Mouse (Mus musculus): Measurements from ENCODE around the gene Epb41l1. TPM values are rescaled to one million over a fixed set of nuclear protein-coding genes. Genes with fewer than 3 reads are reported as not detected.

Epb41l1 gene
- polyA plus RNA-seq, 1 experiment = 11.8 TPM

DNA sequence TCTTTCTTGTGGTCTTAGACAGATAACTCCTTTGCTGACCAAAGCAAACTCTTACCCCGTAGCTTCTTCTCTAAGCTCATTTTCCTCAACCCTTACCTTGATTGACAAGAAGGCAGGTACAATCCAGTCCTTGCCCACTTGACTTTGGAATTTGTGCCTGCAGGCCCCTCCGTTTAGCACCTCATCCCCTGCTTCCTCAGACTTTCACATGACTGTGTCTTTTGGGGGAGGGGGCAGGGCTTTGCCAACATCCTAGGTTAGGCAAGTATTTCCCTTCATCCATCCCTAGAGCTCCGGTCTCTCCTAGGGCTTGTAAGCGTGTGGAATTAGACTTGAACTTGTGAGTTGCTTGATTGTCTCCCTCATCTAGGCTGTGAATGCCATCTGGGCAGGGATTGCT lies 3.0 kb downstream of the Epb41l1 start:
- WGBS = 89% methylated on average over 4 of the region's 4 CpGs
- Histone ChIP-seq H3K4me3 (ENCODE audit: low read depth, low read length) (no peak overlapping the region), H3K27ac (ENCODE audit: insufficient read depth, low read depth, low read length) (no peak overlapping the region), H3K27me3 (ENCODE audit: control insufficient read depth, insufficient read depth, low read length) (0 out of 2 replicates have a peak, but pooled peaks cover 2% of the 10 kb centered on the region), H3K36me3 (ENCODE audit: control insufficient read depth, insufficient read depth, low read length) (no peaks in the 10 kb centered on the region), H3K4me1 (ENCODE audit: control insufficient read depth, insufficient read depth, insufficient read length, low read length) (peaks cover 7% of the 10 kb centered on the region)
- no peak for TF ChIP-seq POLR2A (IDR thresholded peaks at IDR 0.05; ENCODE audit: low read depth, low read length)
- TF ChIP-seq CTCF (IDR thresholded peaks at IDR 0.05; ENCODE audit: extremely low read depth, insufficient read length, insufficient replicate concordance, low read depth, low read length) = no peak

DNA sequence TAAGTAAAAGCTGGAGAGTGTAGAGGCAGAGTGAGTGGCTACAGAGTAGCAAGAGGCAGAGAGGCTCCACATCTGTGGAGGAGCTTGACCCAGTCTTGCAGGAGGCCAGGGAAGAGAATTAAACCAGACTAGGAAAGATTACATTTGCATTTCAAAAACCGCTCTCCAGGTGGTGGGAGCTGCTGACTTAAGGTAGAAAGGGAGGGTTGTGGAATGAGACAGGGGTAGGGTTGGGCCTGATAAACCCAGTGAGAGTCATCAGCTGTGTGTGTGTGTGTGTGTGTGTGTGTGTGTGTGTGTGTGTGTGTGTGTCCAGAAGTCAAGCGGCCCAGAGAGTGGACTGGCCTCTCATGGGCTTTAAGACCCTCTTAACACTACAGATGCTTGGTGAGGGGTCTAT lies 4.9 kb downstream of the Epb41l1 start:
- Histone ChIP-seq H3K27ac (ENCODE audit: insufficient read depth, low read depth, low read length) (no peak overlapping the region), H3K4me3 (ENCODE audit: low read depth, low read length) (no peak overlapping the region), H3K4me1 (ENCODE audit: control insufficient read depth, insufficient read depth, insufficient read length, low read length) (peaks cover 8% of the 10 kb centered on the region), H3K27me3 (ENCODE audit: control insufficient read depth, insufficient read depth, low read length) (0 out of 2 replicates have a peak, but pooled peaks cover 2% of the 10 kb centered on the region), H3K36me3 (ENCODE audit: control insufficient read depth, insufficient read depth, low read length) (no peaks in the 10 kb centered on the region)
- TF ChIP-seq POLR2A (IDR thresholded peaks at IDR 0.05; ENCODE audit: low read depth, low read length) (no peak), CTCF (IDR thresholded peaks at IDR 0.05; ENCODE audit: extremely low read depth, insufficient read length, insufficient replicate concordance, low read depth, low read length) (no peak)
- WGBS = 90% methylated on average over 2 of the region's 2 CpGs

DNA sequence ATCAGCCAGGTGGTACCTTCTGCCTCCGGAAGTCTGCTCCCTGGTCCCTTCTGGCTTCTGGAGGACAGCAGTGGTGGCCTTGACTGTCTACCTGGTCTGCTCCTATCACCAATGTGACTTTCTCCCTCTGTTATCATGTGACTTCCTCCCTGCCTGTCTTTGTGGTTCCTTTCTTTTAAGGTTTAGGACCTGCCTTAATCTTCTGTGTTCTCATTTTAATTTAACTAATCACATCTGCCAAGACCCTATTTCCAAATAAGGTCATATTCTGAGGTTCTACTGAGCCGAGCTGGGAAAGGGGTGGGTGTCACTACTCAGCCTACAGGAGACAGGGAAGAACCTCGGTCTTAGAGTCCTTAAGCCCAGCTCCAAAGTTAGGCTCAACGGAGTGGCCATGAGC lies 5.4 kb downstream of the Epb41l1 start:
- WGBS = 86% methylated on average over 4 of the region's 4 CpGs

GRCm38 (mm10) chr2:156429836-156430235 lies 9.1 kb downstream of the Epb41l1 start:
- H3K27me3 ChIP-seq (ENCODE audit: control insufficient read depth, insufficient read depth, low read length) = no peaks in the 10 kb centered on the region
- 45% methylated on average over 10 of the region's 10 CpGs for WGBS
- H3K36me3 ChIP-seq (ENCODE audit: control insufficient read depth, insufficient read depth, low read length) = no peaks in the 10 kb centered on the region
- no peak for TF ChIP-seq CTCF (IDR thresholded peaks at IDR 0.05; ENCODE audit: extremely low read depth, insufficient read length, insufficient replicate concordance, low read depth, low read length)
- TF ChIP-seq POLR2A (IDR thresholded peaks at IDR 0.05; ENCODE audit: low read depth, low read length) = no peak
- peaks cover 15% of the 10 kb centered on the region for H3K4me1 ChIP-seq (ENCODE audit: control insufficient read depth, insufficient read depth, insufficient read length, low read length)
- H3K27ac ChIP-seq (ENCODE audit: insufficient read depth, low read depth, low read length) = no peak overlapping the region
- H3K4me3 ChIP-seq (ENCODE audit: low read depth, low read length) = no peak overlapping the region

More for the DNA sequence above, 5.4 kb downstream of the Epb41l1 start:
- no peaks in the 10 kb centered on the region for H3K36me3 ChIP-seq (ENCODE audit: control insufficient read depth, insufficient read depth, low read length)
- no peak overlapping the region for H3K27ac ChIP-seq (ENCODE audit: insufficient read depth, low read depth, low read length)
- no peak for TF ChIP-seq CTCF (IDR thresholded peaks at IDR 0.05; ENCODE audit: extremely low read depth, insufficient read length, insufficient replicate concordance, low read depth, low read length)
- TF ChIP-seq POLR2A (IDR thresholded peaks at IDR 0.05; ENCODE audit: low read depth, low read length) = no peak
- 0 out of 2 replicates have a peak, but pooled peaks cover 2% of the 10 kb centered on the region for H3K27me3 ChIP-seq (ENCODE audit: control insufficient read depth, insufficient read depth, low read length)
- peaks cover 7% of the 10 kb centered on the region for H3K4me1 ChIP-seq (ENCODE audit: control insufficient read depth, insufficient read depth, insufficient read length, low read length)
- H3K4me3 ChIP-seq (ENCODE audit: low read depth, low read length) = no peak overlapping the region

- no peak for TF ChIP-seq POLR2A (IDR thresholded peaks at IDR 0.05; ENCODE audit: low read depth, low read length)
- no peak for TF ChIP-seq CTCF (IDR thresholded peaks at IDR 0.05; ENCODE audit: extremely low read depth, insufficient read length, insufficient replicate concordance, low read depth, low read length)
- Histone ChIP-seq H3K4me3 (ENCODE audit: low read depth, low read length) (no peak overlapping the region), H3K27ac (ENCODE audit: insufficient read depth, low read depth, low read length) (no peak overlapping the region), H3K4me1 (ENCODE audit: control insufficient read depth, insufficient read depth, insufficient read length, low read length) (peaks cover 15% of the 10 kb centered on the region), H3K27me3 (ENCODE audit: control insufficient read depth, insufficient read depth, low read length) (no peaks in the 10 kb centered on the region), H3K36me3 (ENCODE audit: control insufficient read depth, insufficient read depth, low read length) (no peaks in the 10 kb centered on the region)
- 12% methylated on average over 4 of the region's 4 CpGs for WGBS
These were observed 9.6 kb downstream of the Epb41l1 start for GRCm38 (mm10) chr2:156430326-156430725.

DNA sequence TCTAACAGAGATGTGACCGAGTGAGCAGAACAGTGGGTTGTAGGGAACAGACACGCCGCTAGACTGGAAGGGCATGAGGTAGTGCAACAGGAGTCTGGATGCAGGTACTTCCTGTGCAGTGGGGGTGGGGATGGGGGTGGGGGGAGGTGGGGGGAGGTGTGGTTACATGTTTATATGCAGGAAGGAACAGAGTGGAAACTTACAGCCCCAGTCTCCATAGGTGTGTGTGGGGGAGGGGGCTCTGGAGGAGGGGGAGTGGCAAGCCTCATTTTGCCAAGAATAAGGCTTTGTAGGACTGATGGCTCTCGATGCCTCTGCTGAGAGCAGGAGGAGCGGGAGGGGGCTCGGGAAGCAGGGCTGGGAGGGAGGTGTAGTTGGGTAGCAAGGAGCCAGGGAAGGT lies 10.7 kb downstream of the Epb41l1 start:
- WGBS = 81% methylated on average over 6 of the region's 6 CpGs
- Histone ChIP-seq H3K27ac (ENCODE audit: insufficient read depth, low read depth, low read length) (no peak overlapping the region), H3K27me3 (ENCODE audit: control insufficient read depth, insufficient read depth, low read length) (no peaks in the 10 kb centered on the region), H3K4me3 (ENCODE audit: low read depth, low read length) (no peak overlapping the region), H3K36me3 (ENCODE audit: control insufficient read depth, insufficient read depth, low read length) (no peaks in the 10 kb centered on the region), H3K4me1 (ENCODE audit: control insufficient read depth, insufficient read depth, insufficient read length, low read length) (peaks cover 19% of the 10 kb centered on the region)
- TF ChIP-seq POLR2A (IDR thresholded peaks at IDR 0.05; ENCODE audit: low read depth, low read length) = no peak
- no peak for TF ChIP-seq CTCF (IDR thresholded peaks at IDR 0.05; ENCODE audit: extremely low read depth, insufficient read length, insufficient replicate concordance, low read depth, low read length)

DNA sequence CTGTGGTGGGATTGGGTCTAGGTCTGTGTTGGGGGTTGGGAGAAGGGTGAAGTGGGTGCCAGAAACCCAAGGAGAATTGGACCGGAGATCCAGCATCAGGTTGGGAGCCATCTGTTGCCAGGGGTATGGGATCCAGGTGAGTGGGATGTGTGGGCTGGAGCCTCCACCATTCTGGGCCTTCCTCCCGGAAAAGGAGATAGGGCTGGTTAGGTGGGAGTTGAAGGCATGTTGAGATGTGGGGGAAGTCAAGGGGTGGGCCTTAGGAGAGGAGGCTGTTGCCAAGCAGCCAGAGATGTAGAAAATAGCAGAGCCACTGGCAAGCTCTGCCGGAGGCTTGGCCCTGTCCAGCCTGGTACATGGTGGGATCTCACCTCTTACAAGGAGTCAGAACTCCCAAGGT lies 11.4 kb downstream of the Epb41l1 start:
- Histone ChIP-seq H3K27me3 (ENCODE audit: control insufficient read depth, insufficient read depth, low read length) (no peaks in the 10 kb centered on the region), H3K4me1 (ENCODE audit: control insufficient read depth, insufficient read depth, insufficient read length, low read length) (peaks cover 21% of the 10 kb centered on the region), H3K36me3 (ENCODE audit: control insufficient read depth, insufficient read depth, low read length) (no peaks in the 10 kb centered on the region), H3K27ac (ENCODE audit: insufficient read depth, low read depth, low read length) (no peak overlapping the region), H3K4me3 (ENCODE audit: low read depth, low read length) (no peak overlapping the region)
- no peak for TF ChIP-seq CTCF (IDR thresholded peaks at IDR 0.05; ENCODE audit: extremely low read depth, insufficient read length, insufficient replicate concordance, low read depth, low read length)
- TF ChIP-seq POLR2A (IDR thresholded peaks at IDR 0.05; ENCODE audit: low read depth, low read length) = no peak
- 93% methylated on average over 3 of the region's 3 CpGs for WGBS

Measured in small intestine, adult 2 months (tissue).